Mouse (Mus musculus) adrenal gland (tissue): ENCODE measurements around the gene Ypel1.

ENCODE experiments used
- intact Hi-C: fragments of 180-260 bp; cut with DNase I; formaldehyde crosslinking; loops from one replicate; pipeline ENCODE4 v1.15.1; 2025
- long read RNA-seq, 2 experiments: library from polyadenylated mRNA; unstranded; transcript quantifications; one replicate each; pipeline ENCODE4 v2.0.0; 2020; ENCODE audit warnings: borderline replicate concordance in 1 of 2; ENCODE audit not compliant: insufficient replicate concordance in 1 of 2

The Ypel1 gene
- long read RNA-seq, experiment 1, transcript Ypel1-201 (5 exons, 3,322 nt), result major isoform, 5 of 8 reads
- long read RNA-seq, experiment 1, partial matches to known transcripts, result 1 of 8 reads
- long read RNA-seq, experiment 1, other reads (novel, unspliced or antisense), result 2 of 8 reads
- long read RNA-seq, experiment 2, partial matches to known transcripts, result 0 of 4 reads
- long read RNA-seq, experiment 2, other reads (novel, unspliced or antisense), result 0 of 4 reads

- intact Hi-C loops, result no loop called here
Observed at GRCm38 (mm10) chr16:17069511-17070443, at the start of gene Ypel1. Gene Ypel1, plus strand, starts transcription at chr16:17069696.

- intact Hi-C loops, result no loop called here
Observed at GRCm38 (mm10) chr16:17024469-17025148, 44.9 kb upstream of the Ypel1 start.

DNA sequence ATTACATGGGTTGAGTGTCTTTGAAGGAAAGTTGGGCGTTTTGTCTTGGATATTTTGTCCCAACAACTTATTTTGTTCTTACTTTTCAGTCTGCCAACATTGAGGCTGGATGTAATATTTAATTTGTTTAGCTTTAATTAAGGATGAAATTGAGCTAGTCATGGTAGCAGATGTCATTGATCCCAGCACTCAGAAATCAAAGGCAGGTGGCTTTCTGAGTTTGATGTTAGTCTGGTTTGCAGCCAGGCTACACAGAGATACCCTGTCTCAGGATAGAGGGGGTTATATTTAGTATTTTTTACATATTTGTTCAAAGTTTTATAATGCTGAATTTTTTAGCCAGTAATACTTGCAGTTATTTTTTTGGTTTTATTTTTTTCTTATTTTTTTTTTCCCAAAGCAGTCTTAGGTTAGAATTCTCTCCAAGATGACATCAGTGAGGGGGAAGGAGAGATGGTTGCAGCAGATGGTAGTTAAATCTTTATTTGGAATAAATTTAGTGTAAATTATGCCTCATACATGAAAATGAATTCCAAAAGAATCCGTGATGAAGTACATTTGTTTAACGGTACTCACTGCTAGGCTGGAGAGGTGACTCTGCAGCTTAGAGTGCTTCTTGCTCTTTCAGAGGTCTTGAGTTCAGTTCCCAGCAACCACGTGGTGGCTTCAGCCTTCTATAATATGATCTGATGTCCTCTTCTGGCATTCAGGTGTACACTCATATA, 39.4 kb upstream of the Ypel1 start:
- intact Hi-C loops, result no loop called here

GRCm38 (mm10) chr16:17033754-17034153, 35.7 kb upstream of the Ypel1 start:
- intact Hi-C loops, result no loop called here

GRCm38 (mm10) chr16:17040716-17041115, 28.8 kb upstream of the Ypel1 start:
- intact Hi-C loops, result no loop called here

GRCm38 (mm10) chr16:17041417-17041816, 28.1 kb upstream of the Ypel1 start:
- intact Hi-C loops, result no loop called here

DNA sequence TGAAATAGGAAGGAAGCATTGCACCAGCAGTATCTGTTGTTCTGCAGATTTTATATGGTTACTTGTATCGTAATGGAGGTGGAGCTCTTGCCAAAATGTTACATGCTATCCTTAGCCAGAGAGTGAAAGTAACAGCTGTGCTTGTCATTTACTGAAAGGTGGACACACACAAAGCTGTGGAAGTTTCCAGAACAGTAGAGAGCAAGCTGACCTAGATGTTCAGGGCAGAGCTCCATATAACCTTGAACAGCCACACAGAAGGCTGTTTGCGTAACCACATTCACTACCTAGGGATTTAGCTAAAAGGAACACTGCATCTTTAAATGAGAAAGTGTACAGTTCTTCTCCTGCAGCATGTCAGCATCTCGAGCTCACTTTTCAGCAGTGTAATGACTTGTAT, 25.2 kb upstream of the Ypel1 start:
- intact Hi-C loops, result no loop called here

DNA sequence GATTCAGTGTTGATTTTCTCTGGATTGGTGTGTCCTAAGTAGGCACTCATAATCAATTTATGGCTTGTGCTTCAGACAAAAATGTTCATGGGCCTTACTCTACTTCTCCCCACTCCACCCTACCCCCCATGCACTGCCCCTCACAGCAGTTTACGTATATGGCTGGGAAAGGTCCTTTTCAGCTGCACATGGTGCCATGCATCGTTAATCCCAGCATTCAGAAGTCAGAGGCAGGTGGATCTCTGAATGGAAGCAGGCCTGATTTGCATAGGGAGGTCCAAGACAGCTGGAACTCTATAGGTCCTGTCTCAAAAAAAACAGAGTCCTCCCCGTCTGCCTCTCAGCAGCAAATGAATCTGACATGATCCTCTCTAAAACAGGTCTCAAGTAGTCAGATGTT, 24.2 kb upstream of the Ypel1 start:
- intact Hi-C loops, result no loop called here

- intact Hi-C loops, result no loop called here
Observed at GRCm38 (mm10) chr16:17049886-17050285, 19.6 kb upstream of the Ypel1 start.

- intact Hi-C loops, result no loop called here
Observed at GRCm38 (mm10) chr16:17052087-17052486, 17.4 kb upstream of the Ypel1 start.

DNA sequence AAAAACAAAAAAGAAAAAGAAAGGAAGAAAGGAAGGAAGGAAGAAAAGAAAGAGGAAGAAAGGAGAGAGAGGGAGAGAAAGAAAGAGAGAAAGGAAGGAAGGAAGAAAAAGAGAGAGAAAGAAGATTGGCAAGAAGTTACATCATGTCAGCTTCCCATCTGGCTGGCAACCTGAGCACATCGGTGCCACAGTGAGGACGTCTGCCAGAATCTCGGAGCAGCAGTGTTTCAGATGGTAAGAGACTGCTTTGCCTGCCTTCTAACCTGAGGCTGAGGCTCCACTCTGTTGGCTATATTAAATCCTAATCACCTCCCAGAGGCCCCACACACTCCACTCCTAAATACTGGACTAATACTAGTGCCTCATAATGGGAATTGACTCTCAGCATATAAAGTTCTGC, 15.6 kb upstream of the Ypel1 start:
- intact Hi-C loops, result no loop called here

DNA sequence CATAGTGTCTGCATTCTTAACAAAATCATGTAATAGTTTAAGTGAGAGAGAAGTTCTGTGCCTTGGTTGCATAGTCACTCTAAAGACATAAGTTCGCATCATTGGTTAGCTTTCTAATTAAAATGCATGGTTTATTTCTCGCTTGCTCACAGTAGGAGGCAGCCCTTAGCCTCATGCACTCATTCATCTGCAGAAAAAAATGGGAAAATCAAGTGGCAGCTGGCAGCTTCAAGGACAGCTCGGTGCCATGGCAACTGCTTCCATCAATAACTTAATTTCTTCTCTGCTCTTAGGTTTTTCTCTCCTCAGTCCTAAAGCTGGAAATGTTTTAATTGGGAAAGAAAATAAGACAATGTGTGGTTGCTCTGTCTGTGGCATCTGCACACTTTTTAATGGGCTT, 13.9 kb upstream of the Ypel1 start:
- intact Hi-C loops, result no loop called here

DNA sequence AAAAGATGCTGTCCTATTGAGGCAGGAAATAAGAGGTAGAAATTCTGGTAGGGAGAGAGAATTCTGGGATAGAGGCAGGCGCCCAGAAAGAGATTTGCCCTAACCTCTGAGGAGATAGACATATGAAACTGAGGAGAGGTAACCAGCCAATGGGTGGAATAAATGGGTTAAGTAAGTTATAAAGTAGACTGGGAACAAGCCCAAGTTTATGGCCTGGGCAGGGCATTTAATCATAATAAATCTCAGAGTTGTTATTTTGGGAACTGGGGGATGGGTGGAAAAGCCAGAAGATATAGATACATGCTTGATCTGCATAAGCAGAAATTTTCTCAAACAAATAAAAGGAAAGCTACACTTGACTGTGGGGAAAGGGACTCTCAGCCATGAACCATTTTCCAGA, 7.2 kb upstream of the Ypel1 start:
- intact Hi-C loops, result no loop called here

DNA sequence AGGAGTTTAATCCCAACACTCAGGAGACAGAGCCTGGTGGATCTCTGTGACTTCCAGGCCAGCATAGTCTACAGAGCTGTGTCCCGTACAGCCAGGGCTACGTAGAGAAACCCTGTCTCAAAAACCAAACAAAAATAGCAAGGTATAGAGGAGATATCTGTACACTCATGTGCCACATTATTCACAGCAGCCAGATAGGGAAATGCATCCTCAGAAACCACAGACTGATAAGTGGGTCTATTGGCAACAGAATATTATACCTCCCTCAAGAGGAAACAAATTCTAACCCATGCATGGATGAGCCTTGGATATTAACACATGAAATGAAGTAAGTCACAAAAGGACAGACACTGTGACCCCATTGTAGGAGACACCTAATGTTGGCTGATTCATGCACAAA, 1.9 kb upstream of the Ypel1 start:
- intact Hi-C loops, result no loop called here

DNA sequence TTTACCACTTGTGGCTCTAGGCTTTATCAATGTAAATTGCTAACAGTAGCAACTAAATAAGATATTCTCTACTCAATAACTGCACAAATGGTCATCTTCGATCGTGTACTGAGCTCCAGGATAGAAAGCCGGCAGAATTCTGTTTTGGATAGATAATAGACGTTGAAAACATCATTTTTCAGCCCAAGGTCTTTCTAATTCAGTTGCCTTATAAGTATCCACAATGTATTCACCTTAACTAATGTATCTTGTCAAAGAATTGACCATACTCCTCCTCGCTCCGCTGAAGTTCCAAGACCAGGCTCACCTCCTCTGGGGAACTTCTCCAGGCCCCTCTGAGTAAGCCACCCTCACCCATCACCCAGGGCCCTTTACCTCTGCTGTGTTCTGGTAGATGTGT, 1.2 kb downstream of the Ypel1 start:
- intact Hi-C loops, result no loop called here

GRCm38 (mm10) chr16:17073000-17073399, 3.5 kb downstream of the Ypel1 start:
- intact Hi-C loops, result no loop called here

GRCm38 (mm10) chr16:17076301-17076700, 6.8 kb downstream of the Ypel1 start:
- intact Hi-C loops, result no loop called here

- intact Hi-C loops, result no loop called here
Observed at GRCm38 (mm10) chr16:17076869-17077268, 7.4 kb downstream of the Ypel1 start.

DNA sequence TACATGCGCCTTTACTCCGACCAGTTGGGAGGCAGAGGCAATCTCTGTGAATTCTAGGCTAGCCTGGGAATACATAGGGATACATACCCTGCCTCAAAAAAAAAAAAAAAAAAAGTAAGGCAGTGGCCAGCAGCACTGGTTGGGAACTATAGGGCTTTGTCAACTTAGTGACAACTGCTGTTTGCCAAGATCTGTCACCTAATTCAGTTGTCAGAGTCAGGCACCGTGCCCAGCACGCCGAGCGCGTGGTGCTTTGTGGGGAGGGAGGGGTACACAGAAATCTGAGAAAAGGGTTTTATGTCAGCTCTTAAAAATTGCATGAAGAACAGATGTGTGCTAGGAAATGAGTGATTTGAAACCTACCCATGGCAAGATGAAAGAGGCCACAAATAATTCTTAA, 8.6 kb downstream of the Ypel1 start:
- intact Hi-C loops, result no loop called here

DNA sequence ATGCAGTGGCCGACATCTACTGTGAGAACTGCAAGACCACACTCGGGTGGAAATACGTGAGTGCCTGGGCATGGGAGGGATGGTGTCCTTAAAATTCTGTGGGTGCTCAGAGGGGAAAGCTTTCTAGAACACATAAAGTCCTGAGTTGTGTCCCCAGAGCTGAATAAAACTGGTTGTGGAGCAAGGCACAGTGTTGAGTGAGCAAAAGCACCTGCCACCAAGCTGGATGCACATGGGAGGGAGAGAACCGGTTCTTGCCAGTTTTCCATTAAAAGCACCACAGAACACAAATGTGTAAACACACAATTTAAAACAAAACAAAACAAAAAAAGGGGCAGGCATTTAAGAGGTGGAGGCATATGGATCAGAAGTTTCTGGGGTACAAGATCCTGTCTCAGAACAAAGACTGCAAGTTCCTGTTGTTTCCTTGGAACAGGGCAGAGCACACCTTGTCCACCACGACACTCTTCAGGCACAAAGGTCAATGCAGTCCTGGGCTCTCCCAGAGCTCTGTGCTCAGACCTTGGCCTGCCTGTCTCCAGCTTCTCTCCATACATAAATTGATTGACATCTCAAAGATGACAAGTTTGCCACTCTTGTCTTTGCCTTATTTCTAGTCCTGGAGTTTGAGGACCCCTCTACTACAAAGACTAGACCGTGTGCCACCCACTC, 12.8 kb downstream of the Ypel1 start:
- intact Hi-C loops, result no loop called here

GRCm38 (mm10) chr16:17085636-17086035, 16.1 kb downstream of the Ypel1 start:
- intact Hi-C loops, result no loop called here
